Mouse (Mus musculus): ENCODE results near the gene Ssbp4. TPM values are rescaled to one million over a fixed set of nuclear protein-coding genes. Genes with fewer than 3 reads are reported as not detected.

The Ssbp4 gene
- 85.5 and 142 TPM in 2 replicates for total RNA-seq (2012; rRNA removed)

DNA sequence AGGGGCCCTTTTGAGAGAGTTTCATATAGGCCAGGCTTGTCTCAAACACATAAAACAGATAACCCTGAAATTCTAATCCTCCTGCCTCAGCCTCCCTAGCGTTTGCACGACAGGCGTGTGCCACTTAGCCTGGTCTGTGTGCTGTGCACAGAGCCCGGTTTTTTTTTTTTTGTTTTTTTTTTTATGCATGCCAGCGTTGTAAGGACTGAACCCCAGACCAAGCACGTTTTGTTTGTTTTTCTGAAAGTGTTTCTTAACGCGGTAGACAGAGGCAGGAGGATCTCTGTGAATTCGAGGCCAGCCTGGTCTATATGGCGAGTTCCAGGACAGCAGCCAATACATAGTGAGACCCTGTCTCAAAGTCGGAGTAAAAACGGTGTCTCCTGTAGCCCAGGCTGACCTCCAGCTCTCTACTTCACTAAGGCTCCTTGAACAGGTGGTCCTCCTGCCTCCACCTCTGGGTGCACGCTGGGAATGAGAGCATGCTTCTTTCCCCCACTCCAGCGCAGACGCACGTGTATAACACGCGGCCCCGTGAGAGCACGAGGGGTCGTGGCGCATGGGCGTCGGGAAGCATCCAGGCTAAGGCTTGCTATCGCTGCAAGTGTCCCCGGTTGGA is at the start of gene Ssbp4:
Gene Ssbp4 (minus strand): TSS at position 124 of the 619 bp plus-strand sequence.
- H3K27ac ChIP-seq (ENCODE audit: insufficient read depth, low read depth, low read length, poor library complexity, severe bottlenecking) = peak within 1 kb of the TSS; percentile 98
- H3K4me1 ChIP-seq (ENCODE audit: control insufficient read depth in 2 of 2, insufficient read depth in 2 of 2, low read length in 2 of 2, poor library complexity in 1 of 2) = peaks cover 0 to 24% of the 10 kb centered on the region in 2 experiments; a peak in 2 of 4 replicates
- peak within 1 kb of the TSS; percentile 78 to 99 for H3K4me3 ChIP-seq (ENCODE audit: insufficient read depth in 1 of 2, low read depth in 1 of 2, low read length in 2 of 2, poor library complexity in 1 of 2, severe bottlenecking in 1 of 2)
- no peaks in the 10 kb centered on the region for H3K9me3 ChIP-seq (ENCODE audit: control insufficient read depth, insufficient read depth, low read depth, low read length)
- in situ Hi-C loops (cut with MboI; ENCODE audit: low sequenced_read_pairs in 2 of 2, unreplicated experiment in 2 of 2) = no loop called here
- no peak for TF ChIP-seq CHD2 (IDR thresholded peaks at IDR 0.05; ENCODE audit: low read depth, low read length)
- peak; percentile 72 for TF ChIP-seq ZNF384 (IDR thresholded peaks at IDR 0.05; ENCODE audit: low read depth, low read length)
- peak within 1 kb of the TSS; percentile 99 for H3K9ac ChIP-seq (ENCODE audit: insufficient read depth, low read depth, low read length, poor library complexity, severe bottlenecking)
- no peak for DNase-seq (ENCODE audit: low read depth, low spot score)
- no peaks in the 10 kb centered on the region for H3K36me3 ChIP-seq (ENCODE audit: control insufficient read depth, insufficient read depth, low read length, poor library complexity, severe bottlenecking)

DNA sequence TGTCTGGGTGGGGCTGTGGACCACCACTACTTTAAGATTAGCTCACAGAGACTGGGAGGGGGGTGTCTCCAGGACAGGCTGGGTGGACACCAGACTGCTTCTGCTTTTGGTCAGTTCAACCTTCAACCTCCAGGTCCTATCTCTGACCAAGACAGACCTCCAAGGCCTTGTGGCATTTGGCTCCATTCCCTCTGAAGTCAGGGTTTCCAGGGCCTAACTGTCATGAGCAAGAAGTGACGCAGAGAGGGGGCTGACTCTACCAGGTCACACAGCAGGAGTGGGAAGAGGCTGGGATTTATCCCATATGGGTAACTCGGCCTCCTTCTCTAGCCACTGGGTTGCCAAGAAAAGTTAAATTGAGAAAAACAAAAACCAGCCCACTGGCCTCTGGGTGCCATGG is 49.1 kb upstream of the Ssbp4 start:
- in situ Hi-C loops (cut with MboI; ENCODE audit: low sequenced_read_pairs in 2 of 2, unreplicated experiment in 2 of 2) = no loop called here
- DNase-seq (ENCODE audit: low read depth, low spot score) = no peak
- no peak overlapping the region for H3K4me3 ChIP-seq (ENCODE audit: insufficient read depth in 1 of 2, low read depth in 1 of 2, low read length in 2 of 2, poor library complexity in 1 of 2, severe bottlenecking in 1 of 2)

DNA sequence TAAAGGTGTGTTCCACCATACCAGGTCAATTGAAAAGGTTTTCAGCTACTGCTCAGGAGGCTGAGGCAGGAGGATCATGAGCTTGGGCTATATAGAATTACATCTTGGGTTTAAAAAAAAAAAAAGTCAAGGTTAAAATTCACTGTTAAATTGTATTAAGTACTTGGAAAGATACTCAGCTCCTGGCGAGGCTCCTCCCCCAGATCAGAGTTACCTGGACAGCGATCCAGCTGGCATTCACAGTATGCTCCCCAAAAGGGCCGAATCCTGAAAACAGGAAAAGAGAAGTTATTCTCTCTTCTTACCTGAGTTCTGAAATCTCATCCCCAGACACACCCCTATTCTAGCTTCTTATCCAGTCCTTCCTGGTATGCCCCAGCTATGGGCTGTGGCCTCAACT is 48.5 kb upstream of the Ssbp4 start:
- Histone ChIP-seq H3K36me3 (ENCODE audit: control insufficient read depth, insufficient read depth, low read length, poor library complexity, severe bottlenecking) (peaks cover 11% of the 10 kb centered on the region; the same call in 1 of the 2 replicates), H3K4me1 (ENCODE audit: control insufficient read depth in 2 of 2, insufficient read depth in 2 of 2, low read length in 2 of 2, poor library complexity in 1 of 2) (peaks cover 5 to 17% of the 10 kb centered on the region in 2 experiments; a peak in 3 of 4 replicates), H3K9me3 (ENCODE audit: control insufficient read depth, insufficient read depth, low read depth, low read length) (no peaks in the 10 kb centered on the region), H3K4me3 (ENCODE audit: insufficient read depth in 1 of 2, low read depth in 1 of 2, low read length in 2 of 2, poor library complexity in 1 of 2, severe bottlenecking in 1 of 2) (no peak overlapping the region), H3K27ac (ENCODE audit: insufficient read depth, low read depth, low read length, poor library complexity, severe bottlenecking) (no peak overlapping the region), H3K9ac (ENCODE audit: insufficient read depth, low read depth, low read length, poor library complexity, severe bottlenecking) (no peak overlapping the region)
- no peak for TF ChIP-seq MAFK (IDR thresholded peaks at IDR 0.05; ENCODE audit: insufficient read depth, low read depth, low read length)
- no peak for TF ChIP-seq CHD2 (IDR thresholded peaks at IDR 0.05; ENCODE audit: low read depth, low read length)
- no peak for TF ChIP-seq ZC3H11A (IDR thresholded peaks at IDR 0.05; ENCODE audit: borderline replicate concordance, low read depth, low read length)
- no peak for TF ChIP-seq HCFC1 (IDR thresholded peaks at IDR 0.05; ENCODE audit: borderline replicate concordance, insufficient read depth, low read length)
- TF ChIP-seq ZNF384 (IDR thresholded peaks at IDR 0.05; ENCODE audit: low read depth, low read length) = no peak
- in situ Hi-C loops (cut with MboI; ENCODE audit: low sequenced_read_pairs in 2 of 2, unreplicated experiment in 2 of 2) = no loop called here
- no peak for DNase-seq (ENCODE audit: low read depth, low spot score)

More for the DNA sequence above, 49.1 kb upstream of the Ssbp4 start:
- no peak overlapping the region for H3K27ac ChIP-seq (ENCODE audit: insufficient read depth, low read depth, low read length, poor library complexity, severe bottlenecking)
- H3K36me3 ChIP-seq (ENCODE audit: control insufficient read depth, insufficient read depth, low read length, poor library complexity, severe bottlenecking) = peaks cover 9% of the 10 kb centered on the region; the same call in 1 of the 2 replicates
- peaks cover 5 to 13% of the 10 kb centered on the region in 2 experiments; a peak in 3 of 4 replicates for H3K4me1 ChIP-seq (ENCODE audit: control insufficient read depth in 2 of 2, insufficient read depth in 2 of 2, low read length in 2 of 2, poor library complexity in 1 of 2)
- no peak for TF ChIP-seq HCFC1 (IDR thresholded peaks at IDR 0.05; ENCODE audit: borderline replicate concordance, insufficient read depth, low read length)
- no peak for TF ChIP-seq CHD2 (IDR thresholded peaks at IDR 0.05; ENCODE audit: low read depth, low read length)
- no peak for TF ChIP-seq ZC3H11A (IDR thresholded peaks at IDR 0.05; ENCODE audit: borderline replicate concordance, low read depth, low read length)
- no peak for TF ChIP-seq MAFK (IDR thresholded peaks at IDR 0.05; ENCODE audit: insufficient read depth, low read depth, low read length)
- no peak for TF ChIP-seq ZNF384 (IDR thresholded peaks at IDR 0.05; ENCODE audit: low read depth, low read length)
- H3K9ac ChIP-seq (ENCODE audit: insufficient read depth, low read depth, low read length, poor library complexity, severe bottlenecking) = no peak overlapping the region
- H3K9me3 ChIP-seq (ENCODE audit: control insufficient read depth, insufficient read depth, low read depth, low read length) = no peaks in the 10 kb centered on the region

DNA sequence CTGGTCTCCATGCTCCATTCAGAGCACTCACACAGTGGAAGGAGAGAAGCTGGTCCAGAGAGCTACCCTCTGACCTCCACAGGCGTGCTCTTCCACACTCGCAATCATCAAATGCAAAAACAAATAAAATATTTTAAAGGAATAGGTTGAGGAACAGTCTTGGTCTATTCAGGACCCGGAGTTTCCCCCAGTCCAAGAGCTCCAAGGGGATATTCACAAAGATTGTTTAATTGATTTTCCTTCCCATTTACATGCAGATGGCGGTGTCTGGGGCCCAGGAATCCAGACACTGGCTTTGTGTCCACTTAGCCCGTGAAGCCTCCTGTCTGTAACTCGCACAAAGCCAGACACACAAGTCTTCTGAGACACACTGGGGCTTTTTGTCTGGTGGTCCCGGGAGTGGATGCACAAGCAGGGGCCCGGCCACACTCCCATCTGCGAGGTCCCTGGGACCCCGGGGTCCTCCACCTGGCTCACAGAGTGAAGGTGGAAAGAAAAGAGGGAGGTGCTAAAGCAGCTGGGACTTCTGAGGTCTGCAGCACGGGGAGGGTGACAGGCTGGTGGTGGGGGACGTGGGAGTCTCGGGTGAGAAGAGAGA is 47.6 kb upstream of the Ssbp4 start:
- TF ChIP-seq ZC3H11A (IDR thresholded peaks at IDR 0.05; ENCODE audit: borderline replicate concordance, low read depth, low read length) = no peak
- TF ChIP-seq MAFK (IDR thresholded peaks at IDR 0.05; ENCODE audit: insufficient read depth, low read depth, low read length) = no peak
- no peak for TF ChIP-seq HCFC1 (IDR thresholded peaks at IDR 0.05; ENCODE audit: borderline replicate concordance, insufficient read depth, low read length)
- TF ChIP-seq ZNF384 (IDR thresholded peaks at IDR 0.05; ENCODE audit: low read depth, low read length) = no peak
- in situ Hi-C loops (cut with MboI; ENCODE audit: low sequenced_read_pairs in 2 of 2, unreplicated experiment in 2 of 2) = no loop called here
- Histone ChIP-seq H3K9ac (ENCODE audit: insufficient read depth, low read depth, low read length, poor library complexity, severe bottlenecking) (peak overlapping the region; percentile 58; the same call in 1 of the 2 replicates), H3K4me1 (ENCODE audit: control insufficient read depth in 2 of 2, insufficient read depth in 2 of 2, low read length in 2 of 2, poor library complexity in 1 of 2) (peaks cover 5 to 21% of the 10 kb centered on the region in 2 experiments; a peak in 3 of 4 replicates), H3K27ac (ENCODE audit: insufficient read depth, low read depth, low read length, poor library complexity, severe bottlenecking) (0 out of 2 replicates have a peak overlapping the region, but pooled peaks have one; percentile 8), H3K9me3 (ENCODE audit: control insufficient read depth, insufficient read depth, low read depth, low read length) (no peaks in the 10 kb centered on the region), H3K36me3 (ENCODE audit: control insufficient read depth, insufficient read depth, low read length, poor library complexity, severe bottlenecking) (peaks cover 16% of the 10 kb centered on the region; the same call in 1 of the 2 replicates), H3K4me3 (ENCODE audit: insufficient read depth in 1 of 2, low read depth in 1 of 2, low read length in 2 of 2, poor library complexity in 1 of 2, severe bottlenecking in 1 of 2) (no peak overlapping the region)
- DNase-seq (ENCODE audit: low read depth, low spot score) = no peak

Data from ES-E14 (cell line).